Mouse (Mus musculus) urinary bladder, postnatal 10 days (tissue): ENCODE measurements around the gene Bcl7c.
"Not testable (repeated sequence)": the region's sequence is repeated elsewhere in the genome, so short reads cannot be mapped to it uniquely, and the experiment has no call there.

Experiments
- DNase-seq: peaks from one replicate; pipeline ENCODE4 v3.0.0; 2022; ENCODE audit warnings: low spot score

Bcl7c gene

DNA sequence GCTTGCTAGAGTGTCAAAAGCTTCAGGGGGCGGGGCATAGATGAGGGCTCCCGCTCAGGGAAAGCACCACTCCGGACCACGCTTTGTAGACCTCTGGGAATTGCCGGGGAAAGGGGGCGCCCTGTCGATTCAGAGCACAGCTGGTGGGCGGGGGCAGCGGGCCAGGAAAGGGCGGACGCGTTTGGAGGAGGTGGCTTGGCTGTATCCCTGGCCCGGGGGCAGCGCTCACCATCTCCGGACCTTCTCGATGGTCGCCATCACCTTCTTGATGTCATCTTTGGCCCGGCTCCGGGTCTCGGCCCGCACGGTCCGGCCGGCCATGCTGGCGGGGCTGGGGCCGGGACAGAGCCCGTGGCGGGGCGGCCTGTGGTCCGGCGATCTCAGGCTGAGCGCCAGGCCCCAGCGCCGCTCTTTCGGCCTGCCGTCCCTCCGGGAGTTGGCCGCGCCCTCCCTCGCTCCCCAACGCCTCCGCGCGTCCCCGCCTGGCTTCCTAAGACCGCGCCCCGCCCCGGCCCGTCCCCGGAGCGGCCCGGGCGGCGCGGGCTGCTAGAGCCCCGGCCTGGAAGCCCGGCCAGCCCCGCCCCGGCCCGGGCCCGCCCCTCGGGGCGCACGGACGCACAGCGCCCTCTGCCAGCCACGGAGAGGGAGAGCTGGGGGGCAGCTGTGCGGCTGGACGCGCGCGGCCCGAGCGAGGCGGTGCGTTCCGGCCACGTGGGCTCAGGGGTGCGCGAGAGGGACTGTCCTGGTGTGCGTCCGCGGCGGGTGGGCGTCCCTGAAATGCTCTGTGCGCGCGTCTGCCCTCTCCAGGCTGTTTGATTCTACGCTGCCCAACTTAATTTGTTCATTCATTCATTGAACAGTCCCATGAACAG, at the start of gene Bcl7c:
Gene Bcl7c (minus strand): TSS at position 727 of the 872 bp plus-strand sequence.
- peak; percentile 60 for DNase-seq

- DNase-seq: no peak
Observed at GRCm38 (mm10) chr7:127753741-127754140, 45.0 kb upstream of the Bcl7c start.

- no peak for DNase-seq
Observed at GRCm38 (mm10) chr7:127753158-127753557, 44.4 kb upstream of the Bcl7c start.

DNA sequence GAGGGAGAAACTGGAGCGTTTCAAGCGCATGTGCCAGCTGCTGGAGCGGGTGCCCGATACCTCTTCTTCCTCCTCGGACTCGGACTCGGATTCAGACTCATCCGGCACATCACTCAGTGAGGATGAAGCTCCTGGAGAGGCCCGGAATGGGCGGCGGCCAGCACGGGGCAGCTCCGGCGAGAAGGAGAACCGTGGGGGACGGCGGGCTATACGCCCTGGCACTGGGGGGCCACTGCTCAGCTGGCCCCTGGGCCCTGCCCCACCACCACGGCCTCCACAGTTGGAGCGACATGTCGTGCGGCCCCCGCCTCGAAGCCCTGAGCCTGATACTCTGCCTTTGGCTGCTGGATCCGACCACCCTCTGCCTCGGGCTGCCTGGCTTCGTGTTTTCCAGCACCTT, 43.3 kb upstream of the Bcl7c start:
- no peak for DNase-seq

DNA sequence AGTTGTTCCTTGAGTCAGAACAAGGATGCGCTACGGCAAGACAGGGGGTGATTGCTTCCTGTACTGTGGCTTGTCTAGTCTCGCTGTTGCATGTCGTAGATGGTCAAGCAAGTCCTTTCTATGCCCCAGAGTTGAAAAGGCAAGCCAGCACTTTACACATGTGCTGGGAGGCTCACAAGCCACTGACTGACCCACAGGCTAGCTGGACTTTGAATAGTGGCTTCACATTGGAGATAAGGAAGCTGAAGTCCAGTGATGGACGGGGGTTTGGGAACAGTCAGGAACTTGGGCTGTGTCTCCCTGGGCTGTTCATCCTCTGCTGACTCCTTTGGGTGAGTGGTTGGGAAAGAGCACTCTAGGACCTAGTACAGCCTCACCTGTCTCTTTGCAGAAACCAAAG, 42.9 kb upstream of the Bcl7c start:
- DNase-seq: no peak

DNA sequence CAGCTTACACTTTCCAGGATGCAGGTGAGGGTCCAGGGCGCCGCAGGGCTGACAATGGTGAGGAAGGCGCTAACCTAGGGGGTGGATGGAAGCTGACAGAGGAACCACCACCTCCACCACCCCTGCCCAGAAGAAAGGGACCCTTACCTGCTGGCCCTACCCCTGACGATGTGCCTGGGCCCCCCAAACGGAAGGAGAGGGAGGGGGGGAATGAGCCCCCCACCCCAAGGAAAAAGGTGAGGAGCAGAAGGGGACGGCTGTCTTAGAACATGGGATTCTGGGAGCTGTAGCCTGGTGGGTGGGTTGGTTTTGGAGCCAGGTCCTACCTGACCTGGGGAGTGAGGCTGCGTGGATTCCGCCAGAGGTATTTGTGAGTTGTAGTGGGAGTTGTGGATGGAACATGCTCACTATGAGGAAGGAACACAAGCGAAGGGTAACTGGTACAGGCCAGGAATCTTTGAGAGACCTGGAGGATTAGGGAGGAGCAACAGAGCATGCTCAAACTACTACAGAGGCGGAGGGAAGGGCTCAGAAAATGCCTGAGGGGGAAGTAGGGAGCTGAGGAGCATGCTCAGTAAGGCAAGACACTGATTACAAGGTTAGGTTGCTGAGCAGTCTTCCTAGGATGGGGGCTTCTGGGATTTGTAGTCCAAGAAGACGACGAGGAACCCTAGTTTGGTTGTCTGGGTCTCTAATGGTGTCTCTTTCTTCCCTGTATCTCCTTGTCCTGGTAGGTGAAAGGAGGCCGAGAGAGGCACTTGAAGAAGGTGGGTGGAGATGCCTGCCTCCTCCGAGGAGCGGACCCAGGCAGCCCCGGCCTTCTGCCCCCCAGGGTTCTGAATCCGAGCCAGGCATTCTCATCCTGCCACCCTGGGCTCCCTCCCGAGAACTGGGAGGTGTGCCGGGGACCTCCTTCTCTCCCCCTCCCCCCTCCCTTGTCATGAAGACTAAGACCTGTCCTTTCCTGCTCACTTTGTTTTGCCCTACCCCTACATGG, 41.7 kb upstream of the Bcl7c start:
- no peak for DNase-seq

- no peak for DNase-seq
Observed at GRCm38 (mm10) chr7:127748235-127748560, 39.5 kb upstream of the Bcl7c start.

DNA sequence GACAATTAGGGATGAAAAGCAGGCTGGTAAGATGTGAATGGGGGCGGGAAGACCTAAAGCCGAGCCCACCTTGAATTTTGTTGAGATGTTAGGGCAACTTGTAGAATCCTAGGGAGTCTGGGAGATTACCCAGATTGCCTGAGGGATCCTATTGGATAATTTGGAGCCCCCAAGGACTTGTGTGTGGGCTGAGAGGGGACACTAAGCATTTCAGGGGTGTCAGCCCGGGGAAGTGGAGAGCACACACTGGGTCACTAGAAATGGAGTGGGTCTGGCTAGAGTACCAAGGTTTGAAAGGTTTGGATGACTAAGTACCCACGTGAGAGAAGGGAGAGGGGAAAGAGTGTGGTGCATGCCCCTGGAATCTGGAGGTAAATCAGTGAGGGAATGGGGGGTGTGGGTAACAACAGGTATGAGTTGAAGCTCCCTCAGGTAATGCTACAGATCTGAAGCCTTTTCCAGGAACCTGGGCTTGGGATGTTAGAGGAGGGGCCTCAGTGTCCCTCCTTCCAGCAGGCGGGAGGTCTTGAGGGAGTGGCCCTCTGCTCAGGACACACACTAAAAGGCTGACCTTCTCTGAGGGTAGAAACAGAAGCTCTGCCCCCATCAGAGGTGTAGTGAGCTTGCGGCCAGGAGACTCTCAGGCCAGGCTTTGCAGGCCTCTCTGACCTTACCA, 39.0 kb upstream of the Bcl7c start:
- no peak for DNase-seq

- no peak for DNase-seq
Observed at GRCm38 (mm10) chr7:127746494-127747491, 38.1 kb upstream of the Bcl7c start.

GRCm38 (mm10) chr7:127745652-127746493, 37.1 kb upstream of the Bcl7c start:
- peak; percentile 80 for DNase-seq

- DNase-seq: no peak
Observed at GRCm38 (mm10) chr7:127745251-127745651, 36.5 kb upstream of the Bcl7c start.

DNA sequence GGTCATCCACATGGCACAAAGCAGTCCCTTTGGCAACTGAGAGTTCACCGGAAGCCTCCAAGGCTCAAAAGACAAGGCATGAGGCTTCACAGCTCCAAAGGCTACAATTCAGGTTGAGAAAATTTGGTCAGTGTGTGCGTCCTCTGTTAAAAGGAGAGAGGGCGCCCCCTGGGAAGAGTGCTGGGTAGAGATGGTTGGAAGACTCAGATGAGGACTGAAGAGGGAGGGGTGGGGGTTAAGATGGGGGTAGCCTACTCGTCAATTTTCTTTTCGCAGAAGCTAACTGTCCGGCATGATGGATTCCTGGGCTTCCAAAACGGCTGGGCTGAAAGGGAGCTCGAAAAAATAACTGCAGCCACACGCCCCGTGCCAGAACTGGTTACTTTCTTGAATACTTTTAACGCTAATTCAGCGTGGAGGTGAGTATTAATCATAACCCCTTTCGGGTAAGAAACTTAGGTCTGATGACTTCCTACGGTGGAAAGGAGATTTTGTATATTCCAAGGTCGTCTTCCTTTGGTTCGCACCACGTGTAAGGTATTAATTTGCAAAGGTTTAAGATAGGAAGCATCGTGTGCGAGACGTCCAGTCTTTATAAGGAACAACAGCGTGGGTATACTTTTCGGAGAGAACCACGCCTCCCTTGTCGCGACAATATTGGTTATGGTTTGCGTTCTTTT, 35.8 kb upstream of the Bcl7c start, which contains the start of gene Fbxl19:
Gene Fbxl19 (plus strand): TSS at position 178 of the 680 bp plus-strand sequence.
- no peak for DNase-seq

DNA sequence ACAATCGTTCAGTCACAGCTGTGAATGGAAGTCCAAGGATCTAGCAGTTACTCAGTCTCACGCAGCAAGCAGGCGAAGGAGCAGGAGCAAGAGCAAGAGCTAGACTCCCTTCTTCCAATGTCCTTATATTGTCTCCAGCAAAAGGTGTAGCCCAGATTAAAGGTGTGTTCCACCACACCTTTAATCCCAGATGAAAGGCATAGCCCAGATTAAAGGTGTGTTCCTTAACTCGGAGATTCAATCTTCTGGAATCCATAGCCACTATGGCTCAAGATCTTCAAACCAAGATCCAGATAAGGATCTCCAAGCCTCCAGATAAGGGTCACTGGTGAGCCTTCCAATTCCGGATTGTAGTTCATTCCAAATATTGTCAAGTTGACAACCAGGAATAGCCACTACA, 23.3 kb upstream of the Bcl7c start, which contains the start of gene Ctf2:
Gene Ctf2 (minus strand): TSS at position 101 of the 400 bp plus-strand sequence.
- not testable (repeated sequence) for DNase-seq

GRCm38 (mm10) chr7:127730170-127730569, 21.4 kb upstream of the Bcl7c start:
- DNase-seq: no peak

- DNase-seq: no peak
Observed at GRCm38 (mm10) chr7:127727898-127728297, 19.2 kb upstream of the Bcl7c start.

DNA sequence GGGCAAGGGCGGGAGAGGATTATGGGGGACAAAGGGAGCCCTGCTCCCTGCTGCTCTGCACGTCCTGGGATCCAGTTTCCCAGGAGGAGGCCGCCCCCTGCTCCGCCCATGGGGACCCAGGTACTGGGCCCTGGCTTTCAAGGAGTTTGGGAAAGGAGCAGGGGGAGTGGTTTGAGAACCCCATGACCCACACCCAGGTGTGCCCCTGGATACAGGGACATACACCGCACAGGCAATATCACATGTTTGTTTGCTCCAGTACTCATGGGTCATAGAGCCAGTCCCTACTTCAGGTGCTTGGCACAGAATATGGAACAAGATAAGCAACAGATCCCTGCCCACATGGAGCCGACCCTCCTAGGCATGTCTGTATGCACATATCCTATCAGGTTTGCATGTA, 17.2 kb upstream of the Bcl7c start:
- no peak for DNase-seq

DNA sequence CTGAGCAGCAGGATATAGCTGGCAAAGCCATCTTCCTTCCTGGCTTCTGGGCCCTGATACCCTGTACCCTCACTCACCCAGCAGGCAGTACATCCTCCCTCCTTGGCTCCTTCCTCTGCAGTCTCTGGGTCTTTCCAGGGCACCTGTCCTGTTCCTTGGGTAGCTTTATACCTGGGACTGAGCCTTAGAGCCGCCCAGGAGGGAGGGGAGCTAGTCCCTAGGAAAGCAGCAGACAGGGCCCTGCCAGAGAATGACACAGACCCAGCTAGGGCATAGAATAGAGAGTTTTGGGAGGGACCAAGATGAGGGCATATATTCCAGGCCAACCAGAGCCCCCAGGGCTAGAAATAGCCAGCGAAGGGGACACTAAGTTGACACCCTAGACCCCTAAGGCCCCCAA, 16.8 kb upstream of the Bcl7c start:
- DNase-seq: no peak

DNA sequence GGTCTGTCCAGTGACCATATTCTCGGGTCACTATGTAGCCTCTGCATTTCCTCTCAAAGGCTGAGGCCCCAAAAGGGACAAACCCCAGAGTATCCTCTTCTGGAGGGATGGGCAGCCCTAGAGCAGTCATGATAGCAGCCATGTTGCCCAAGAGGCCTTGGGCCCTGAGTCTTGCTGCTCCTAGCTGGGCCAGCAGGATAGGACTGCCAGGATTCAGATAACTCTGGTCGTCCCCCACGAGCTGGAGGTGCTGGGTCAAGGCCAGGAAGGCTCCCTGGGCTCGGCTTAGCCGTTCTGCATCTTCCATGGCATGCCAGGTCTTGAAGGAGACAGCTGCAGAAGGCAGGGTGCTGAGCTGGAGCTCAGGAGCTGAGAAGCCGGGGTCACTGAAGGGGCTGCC, 10.5 kb upstream of the Bcl7c start:
- DNase-seq: no peak

DNA sequence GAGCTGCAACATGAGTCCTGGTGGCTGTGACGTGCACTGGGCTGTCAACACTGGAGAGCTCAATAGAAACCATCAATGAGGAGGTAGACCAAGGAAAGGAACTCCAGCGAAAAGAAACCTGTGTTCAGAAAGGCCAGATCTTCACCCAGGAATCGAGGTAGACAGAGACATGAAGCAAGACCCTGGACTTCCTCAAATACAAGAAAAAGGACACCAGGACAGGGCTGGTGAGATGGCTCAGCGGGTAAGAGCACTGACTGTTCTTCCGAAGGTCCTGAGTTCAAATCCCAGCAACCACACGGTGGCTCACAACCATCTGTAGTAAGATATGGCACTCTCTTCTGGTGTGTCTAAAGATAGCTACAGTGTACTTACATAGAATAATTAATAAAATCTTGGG, 9.6 kb upstream of the Bcl7c start:
- no peak for DNase-seq
